Mouse (Mus musculus) forebrain, postnatal 0 days (tissue): ENCODE measurements at regions not wholly inside any gene's neighbourhood (a gene's known extent, or its start where the extent isn't known, plus 50 kb on each side); places are given as distances from the start of the nearest gene placed in this dataset.

Source experiments
- ATAC-seq: fragments of 200-750 bp; cut with Nextera tagmentation; 2 replicates; pipeline ENCODE4 v1.8.0; 2017; ENCODE audit warnings: mild to moderate bottlenecking, moderate library complexity
- DNase-seq: peaks from one replicate; pipeline ENCODE4 v3.0.0-alpha.2; 2015
- H3K27ac ChIP-seq: fragments of 300-500 bp; sonication (generic); 2 replicates; pipeline ENCODE4 v1.5.1; 2014; ENCODE audit warnings: low read depth, mild to moderate bottlenecking, antibody characterized with exemption, low read length, moderate library complexity, mixed read lengths
- H3K27me3 ChIP-seq: fragments of 300-500 bp; sonication (generic); 2 replicates; pipeline ENCODE4 v1.6.1; 2014; ENCODE audit warnings: mild to moderate bottlenecking, low read length, mixed read lengths; ENCODE audit not compliant: insufficient read depth
- H3K36me3 ChIP-seq: fragments of 300-500 bp; sonication (generic); 2 replicates; pipeline ENCODE4 v1.6.1; 2014; ENCODE audit warnings: mild to moderate bottlenecking, moderate library complexity; ENCODE audit not compliant: insufficient read depth
- H3K4me1 ChIP-seq: fragments of 300-500 bp; sonication (generic); 2 replicates; pipeline ENCODE4 v1.6.1; 2014; ENCODE audit warnings: antibody characterized with exemption; ENCODE audit not compliant: insufficient read depth
- H3K4me2 ChIP-seq: fragments of 300-500 bp; sonication (generic); 2 replicates; pipeline ENCODE4 v1.6.1; 2014; ENCODE audit warnings: low read depth, mild to moderate bottlenecking, moderate library complexity
- H3K4me3 ChIP-seq: fragments of 300-500 bp; sonication (generic); 2 replicates; pipeline ENCODE4 v1.5.1; 2014; ENCODE audit warnings: low read depth, low read length, mixed read lengths
- H3K9ac ChIP-seq: fragments of 300-500 bp; sonication (generic); 2 replicates; pipeline ENCODE4 v1.6.1; 2014; ENCODE audit warnings: mild to moderate bottlenecking
- H3K9me3 ChIP-seq: fragments of 300-500 bp; sonication (generic); 2 replicates; pipeline ENCODE4 v1.6.1; 2016; ENCODE audit warnings: low read length
- CTCF ChIP-seq: sonication (generic); IDR thresholded peaks from 2 replicates; pipeline ENCODE4 v1.5.1; 2016; ENCODE audit warnings: antibody characterized with exemption, control low read depth, low read depth
- WGBS: fragments of 180-500 bp; shearing (Covaris S2); extraction: QIAGEN DNeasy Blood & Tissue Kit; methylation state at CpG from one replicate; pipeline ENCODE4 v1.1.7; 2014; 5-methylcytosine and 5-hydroxymethylcytosine counted together

- ATAC-seq (0 out of 2 replicates have a peak, but pooled peaks have one; percentile 3), DNase-seq (no peak)
- no peak for TF ChIP-seq CTCF
- no peaks in the 10 kb centered on the region for H3K9me3 ChIP-seq
- H3K4me1 ChIP-seq: no peaks in the 10 kb centered on the region
- H3K36me3 ChIP-seq: no peaks in the 10 kb centered on the region
- H3K27me3 ChIP-seq: no peaks in the 10 kb centered on the region
- no peak overlapping the region for H3K27ac ChIP-seq
- no peak overlapping the region for H3K4me2 ChIP-seq
- no peak overlapping the region for H3K9ac ChIP-seq
- H3K4me3 ChIP-seq: no peak overlapping the region
Observed at GRCm38 (mm10) chr17:77200256-77200655, 999.8 kb upstream of the Crim1 start.

GRCm38 (mm10) chr17:77200671-77201070 lies 999.4 kb upstream of the Crim1 start:
- TF ChIP-seq CTCF: no peak
- no peaks in the 10 kb centered on the region for H3K9me3 ChIP-seq
- H3K4me1 ChIP-seq: no peaks in the 10 kb centered on the region
- no peaks in the 10 kb centered on the region for H3K36me3 ChIP-seq
- ATAC-seq (peak; percentile 81), DNase-seq (peak; percentile 1)
- no peak overlapping the region for H3K4me3 ChIP-seq
- no peak overlapping the region for H3K4me2 ChIP-seq
- no peak overlapping the region for H3K9ac ChIP-seq
- H3K27ac ChIP-seq: no peak overlapping the region
- WGBS: 63% methylated on average over 1 of the region's 1 CpGs
- H3K27me3 ChIP-seq: no peaks in the 10 kb centered on the region

DNA sequence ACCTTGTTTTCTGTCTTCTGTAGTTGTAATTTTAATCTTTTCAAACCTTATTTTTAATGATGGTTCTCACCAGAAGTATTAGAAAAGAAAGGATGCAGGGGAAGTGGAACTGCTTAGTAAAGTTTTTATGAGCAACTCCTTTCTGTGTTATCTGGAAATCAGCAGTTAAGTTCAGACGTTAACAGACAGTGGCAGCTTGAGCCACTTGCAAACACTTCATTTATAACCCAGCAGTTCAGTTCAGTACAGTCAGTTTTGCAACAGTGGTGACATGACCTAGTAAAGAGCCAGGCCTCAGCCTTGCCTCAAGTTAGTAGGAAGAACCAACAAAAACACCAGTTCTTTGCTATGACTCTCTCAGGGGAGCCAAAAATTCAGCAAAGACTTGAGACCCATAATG lies 989.1 kb upstream of the Crim1 start:
- Histone ChIP-seq H3K9me3 (no peaks in the 10 kb centered on the region), H3K4me1 (no peaks in the 10 kb centered on the region), H3K36me3 (no peaks in the 10 kb centered on the region), H3K4me3 (no peak overlapping the region), H3K27me3 (no peaks in the 10 kb centered on the region), H3K9ac (no peak overlapping the region), H3K4me2 (no peak overlapping the region), H3K27ac (no peak overlapping the region)
- ATAC-seq: no peak
- no peak for TF ChIP-seq CTCF
- DNase-seq: no peak
- 86% methylated on average over 1 of the region's 1 CpGs for WGBS

GRCm38 (mm10) chr17:77245031-77245430 lies 955.0 kb upstream of the Crim1 start:
- no peak overlapping the region for H3K4me2 ChIP-seq
- no peak overlapping the region for H3K27ac ChIP-seq
- 84% methylated on average over 2 of the region's 2 CpGs for WGBS
- no peaks in the 10 kb centered on the region for H3K27me3 ChIP-seq
- ATAC-seq (no peak), DNase-seq (no peak)
- H3K4me3 ChIP-seq: no peak overlapping the region
- H3K9ac ChIP-seq: no peak overlapping the region
- H3K9me3 ChIP-seq: no peaks in the 10 kb centered on the region
- H3K36me3 ChIP-seq: no peaks in the 10 kb centered on the region
- no peak for TF ChIP-seq CTCF
- H3K4me1 ChIP-seq: no peaks in the 10 kb centered on the region
